Comparison of ENCODE assay signal across 21 mouse cellular contexts in genomic region chr2:8802061-8802460, GRCm38 (mm10).
"Had no signal": no experiment of that assay in that cellular context is flagged by ENCODE, and none has a peak within 500 bp of the region (broad histone marks: within the 10 kb centered on the region; RNA-seq: fewer than 3 reads in every experiment).

No protein-coding gene starts in this region.

- H3K27me3 ChIP-seq: limb, embryonic 12.5 days; limb, embryonic 15.5 days; midbrain, embryonic 13.5 days had no signal

- H3K36me3 ChIP-seq: limb, embryonic 12.5 days; limb, embryonic 15.5 days; midbrain, embryonic 10.5 days; midbrain, embryonic 13.5 days had no signal

- H3K9me3 ChIP-seq: limb, embryonic 12.5 days; limb, embryonic 15.5 days; midbrain, embryonic 10.5 days; midbrain, embryonic 13.5 days had no signal

- H3K4me3 ChIP-seq: limb, embryonic 12.5 days; limb, embryonic 15.5 days; midbrain, embryonic 10.5 days; midbrain, embryonic 13.5 days had no signal

- DNase-seq: kidney, adult 18-20 months; kidney, adult 9 months; kidney, postnatal 14 days; kidney, postnatal 4 days; layer of hippocampus, adult 9-11 months; left cerebral cortex, postnatal 4 days; liver, postnatal 0 days; lung, embryonic 14.5 days; right cerebral cortex, adult 18-20 months; right cerebral cortex, postnatal 14 days; right cerebral cortex, postnatal 4 days; thymus, postnatal 25 days had no signal

- H3K4me1 ChIP-seq: limb, embryonic 12.5 days; limb, embryonic 15.5 days; midbrain, embryonic 10.5 days; midbrain, embryonic 13.5 days had no signal

- H3K4me2 ChIP-seq: limb, embryonic 12.5 days; limb, embryonic 15.5 days; liver, embryonic 11.5 days; lung, embryonic 14.5 days; midbrain, embryonic 13.5 days had no signal

- H3K9ac ChIP-seq: limb, embryonic 12.5 days; limb, embryonic 15.5 days; liver, embryonic 14.5 days; liver, postnatal 0 days; lung, embryonic 14.5 days; midbrain, embryonic 13.5 days had no signal

- H3K27ac ChIP-seq: limb, embryonic 12.5 days; limb, embryonic 15.5 days; liver, embryonic 14.5 days; macrophage; midbrain, embryonic 10.5 days; midbrain, embryonic 13.5 days; stomach, postnatal 0 days had no signal

- ATAC-seq: liver, postnatal 0 days; lung, postnatal 0 days; midbrain, embryonic 13.5 days had no signal
